Mouse (Mus musculus) 3134 (cell line): ENCODE measurements around the gene Olfr1424.
"Not testable (repeated sequence)": the region's sequence is repeated elsewhere in the genome, so short reads cannot be mapped to it uniquely, and the experiment has no call there.

Source experiments
- DNase-seq: peaks from one replicate; pipeline ENCODE4 v3.0.0-alpha.2; 2011; ENCODE audit warnings: low spot score; ENCODE audit not compliant: insufficient read length; ENCODE audit errors: extremely low read depth

Olfr1424 gene

GRCm38 (mm10) chr19:12062582-12062981, at the start of gene Olfr1424:
Gene Olfr1424 (minus strand): TSS chr19:12062682.
- not testable (repeated sequence) for DNase-seq

GRCm38 (mm10) chr19:12104541-12104940, 42.1 kb upstream of the Olfr1424 start:
- DNase-seq: no peak

GRCm38 (mm10) chr19:12103234-12103633, 40.8 kb upstream of the Olfr1424 start, which contains the start of gene Olfr1427:
Gene Olfr1427 (minus strand): TSS chr19:12103334.
- DNase-seq: no peak

- DNase-seq: no peak
Observed at GRCm38 (mm10) chr19:12091913-12092312, 29.4 kb upstream of the Olfr1424 start, which contains the start of gene Olfr1426. Gene Olfr1426 (minus strand): TSS chr19:12092013.

- DNase-seq: not testable (repeated sequence)
Observed at GRCm38 (mm10) chr19:12077631-12078030, 15.1 kb upstream of the Olfr1424 start, which contains the start of gene Olfr1425. Gene Olfr1425 (minus strand): TSS chr19:12077731.

- not testable (repeated sequence) for DNase-seq
Observed at GRCm38 (mm10) chr19:12069546-12069945, 7.1 kb upstream of the Olfr1424 start.

GRCm38 (mm10) chr19:12067806-12068205, 5.3 kb upstream of the Olfr1424 start:
- DNase-seq: not testable (repeated sequence)

GRCm38 (mm10) chr19:12043163-12043562, 19.3 kb downstream of the Olfr1424 start:
- no peak for DNase-seq

- DNase-seq: no peak
Observed at GRCm38 (mm10) chr19:12041217-12041616, 21.3 kb downstream of the Olfr1424 start, which contains the start of gene Olfr1423. Gene Olfr1423 (minus strand): TSS chr19:12041317.

- peak; percentile 15 for DNase-seq
Observed at GRCm38 (mm10) chr19:12037727-12038126, 24.8 kb downstream of the Olfr1424 start.

- no peak for DNase-seq
Observed at GRCm38 (mm10) chr19:12026606-12027005, 35.9 kb downstream of the Olfr1424 start.

GRCm38 (mm10) chr19:12025333-12025732, 37.1 kb downstream of the Olfr1424 start:
- DNase-seq: no peak

- no peak for DNase-seq
Observed at GRCm38 (mm10) chr19:12024149-12024548, 38.3 kb downstream of the Olfr1424 start.

GRCm38 (mm10) chr19:12016192-12016591, 46.3 kb downstream of the Olfr1424 start:
- DNase-seq: no peak

- no peak for DNase-seq
Observed at GRCm38 (mm10) chr19:12015708-12016107, 46.8 kb downstream of the Olfr1424 start.

- no peak for DNase-seq
Observed at GRCm38 (mm10) chr19:12013228-12013627, 49.3 kb downstream of the Olfr1424 start.

GRCm38 (mm10) chr19:12012615-12013014, 49.9 kb downstream of the Olfr1424 start:
- DNase-seq: no peak

- DNase-seq: peak; percentile 89
Observed at GRCm38 (mm10) chr19:12011560-12012556, 50.6 kb downstream of the Olfr1424 start.

GRCm38 (mm10) chr19:12010916-12011559, 51.4 kb downstream of the Olfr1424 start:
- peak; percentile 62 for DNase-seq

- peak; percentile 85 for DNase-seq
Observed at GRCm38 (mm10) chr19:12010281-12010771, 52.2 kb downstream of the Olfr1424 start.
